18 mouse cellular contexts compared by ENCODE assay signal in the genomic region with DNA sequence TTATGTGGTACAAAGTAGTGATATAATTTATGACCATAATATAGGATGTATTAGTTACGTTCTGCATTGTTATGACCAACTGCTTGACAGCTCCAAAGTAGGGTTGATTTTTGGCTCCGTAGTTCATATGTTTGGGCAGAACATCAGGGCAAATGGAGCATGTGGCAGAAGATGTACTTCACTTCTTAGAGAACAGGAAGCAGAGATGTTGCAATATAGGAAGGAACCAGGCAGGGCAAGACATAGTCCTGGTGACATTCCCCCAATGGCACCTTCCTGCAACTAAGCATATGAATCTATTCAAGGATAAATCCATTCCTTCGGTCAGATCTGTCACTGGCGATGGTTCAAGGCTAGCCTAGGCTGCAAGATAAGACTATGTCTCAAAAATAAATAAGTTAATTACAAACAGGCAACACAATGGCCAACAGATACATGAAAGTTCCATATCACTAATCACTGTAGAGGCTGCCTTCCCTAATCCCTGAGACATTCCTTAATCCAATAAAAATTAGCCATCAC.
"Had no signal": no experiment of that assay in that cellular context is flagged by ENCODE, and none has a peak within 500 bp of the region (broad histone marks: within the 10 kb centered on the region; RNA-seq: fewer than 3 reads in every experiment).

No protein-coding gene starts in this region.

- H3K4me3 ChIP-seq: liver, embryonic 15.5 days; lung, embryonic 15.5 days; megakaryocyte, embryonic 14.5 days; midbrain, embryonic 13.5 days; midbrain, embryonic 15.5 days; neural tube, embryonic 12.5 days; stomach, embryonic 15.5 days had no signal

- ATAC-seq: liver, postnatal 0 days; midbrain, embryonic 13.5 days; midbrain, embryonic 15.5 days had no signal

- H3K4me2 ChIP-seq: liver, embryonic 15.5 days; lung, embryonic 15.5 days; midbrain, embryonic 11.5 days; midbrain, embryonic 13.5 days; midbrain, embryonic 15.5 days; neural tube, embryonic 12.5 days; stomach, embryonic 15.5 days had no signal

- H3K9me3 ChIP-seq: liver, embryonic 15.5 days; lung, embryonic 15.5 days; megakaryocyte, embryonic 14.5 days; midbrain, embryonic 13.5 days; midbrain, embryonic 15.5 days; neural tube, embryonic 12.5 days; stomach, embryonic 15.5 days had no signal

- H3K4me1 ChIP-seq: stomach, embryonic 15.5 days had no signal

- DNase-seq: liver, postnatal 0 days; lung, adult 2 months; lung, postnatal 10 days; lung, postnatal 36 days; right cerebral cortex, postnatal 14 days; thymus, adult 2 months; thymus, postnatal 25 days; thymus, postnatal 4 days had no signal

- H3K9ac ChIP-seq: liver, embryonic 15.5 days; liver, postnatal 0 days; lung, embryonic 15.5 days; midbrain, embryonic 13.5 days; midbrain, embryonic 15.5 days; neural tube, embryonic 12.5 days; stomach, embryonic 15.5 days had no signal

- H3K36me3 ChIP-seq: liver, embryonic 15.5 days; lung, embryonic 15.5 days; midbrain, embryonic 13.5 days; midbrain, embryonic 15.5 days; neural tube, embryonic 12.5 days; stomach, embryonic 15.5 days had no signal

- H3K27ac ChIP-seq: liver, embryonic 15.5 days; lung, embryonic 15.5 days; macrophage; midbrain, embryonic 13.5 days; midbrain, embryonic 15.5 days; neural tube, embryonic 12.5 days; stomach, embryonic 15.5 days; stomach, postnatal 0 days had no signal

- H3K27me3 ChIP-seq: liver, embryonic 15.5 days; lung, embryonic 15.5 days; megakaryocyte, embryonic 14.5 days; midbrain, embryonic 15.5 days; stomach, embryonic 15.5 days had no signal
